Mouse (Mus musculus): ENCODE measurements around the gene Pard3.

GRCm38 (mm10) chr8:127585618-127586017 lies 521.9 kb downstream of the Pard3 start:
- TF ChIP-seq CTCF (IDR thresholded peaks at IDR 0.05; ENCODE audit: insufficient read depth, low read depth, low read length) (no peak), POLR2A (IDR thresholded peaks at IDR 0.05; ENCODE audit: insufficient read depth, low read depth, low read length) (no peak)
